Mouse (Mus musculus) erythroblast, embryonic 14.5 days (primary cell): ENCODE data around the gene Inf2.

Experiments
- GATA1 ChIP-seq: IDR thresholded peaks from 2 replicates; pipeline ENCODE4 v1.6.1; 2012; ENCODE audit warnings: low read length, inconsistent platforms, mixed read lengths
- TAL1 ChIP-seq: IDR thresholded peaks from 3 replicates; pipeline ENCODE4 v1.6.1; 2012; ENCODE audit warnings: low read length, inconsistent platforms, mixed read lengths

GRCm38 (mm10) chr12:112581113-112581512 lies 7.5 kb upstream of the Inf2 start:
- no peak for TF ChIP-seq GATA1
- TF ChIP-seq TAL1, result no peak
